Mouse (Mus musculus) layer of hippocampus, postnatal 14 days (tissue): Measurements from ENCODE around the gene Zpr1. TPM values are rescaled to one million over a fixed set of nuclear protein-coding genes. Genes with fewer than 3 reads are reported as not detected.
"Not testable (repeated sequence)": the region's sequence is repeated elsewhere in the genome, so short reads cannot be mapped to it uniquely, and the experiment has no call there.

Source experiments
- DNase-seq, 2 experiments: peaks; one replicate each; pipeline ENCODE4 v3.0.0; 2021 to 2022; ENCODE audit warnings: low spot score in 2 of 2, mixed read lengths in 1 of 2
- total RNA-seq, 2 experiments: library from RNA; stranded (reverse); gene quantifications; 2 replicates each; pipeline ENCODE4 v1.2.3; 2021

Gene Zpr1
- total RNA-seq, 2 experiments from 2014 or later, result 33.3 to 36.2 TPM

- no peak for DNase-seq
These were observed 15.3 kb upstream of the Zpr1 start for GRCm38 (mm10) chr9:46257546-46257945.

GRCm38 (mm10) chr9:46259111-46259510 lies 13.8 kb upstream of the Zpr1 start:
- DNase-seq, result no peak

- DNase-seq, result no peak
These were observed 11.7 kb upstream of the Zpr1 start for GRCm38 (mm10) chr9:46261131-46261530.

- DNase-seq, result no peak
These were observed 4.5 kb upstream of the Zpr1 start, which contains the start of gene Apoa5 for GRCm38 (mm10) chr9:46268343-46268873. TSS of gene Apoa5 (plus strand) at chr9:46268633.

- DNase-seq, result no peak
These were observed 3.7 kb upstream of the Zpr1 start for GRCm38 (mm10) chr9:46269125-46269524.

- no peak for DNase-seq
These were observed 2.1 kb upstream of the Zpr1 start for GRCm38 (mm10) chr9:46270782-46271181.

GRCm38 (mm10) chr9:46272070-46272469 lies 794 bp upstream of the Zpr1 start:
- no peak for DNase-seq

GRCm38 (mm10) chr9:46274494-46274893 lies 1.6 kb downstream of the Zpr1 start:
- DNase-seq, result no peak

GRCm38 (mm10) chr9:46282631-46283436 lies 10.0 kb downstream of the Zpr1 start, which contains the start of gene Bud13:
TSS of gene Bud13 (plus strand) at chr9:46283008.
- peak; percentile 90 to 94 for DNase-seq

GRCm38 (mm10) chr9:46298381-46298780 lies 25.5 kb downstream of the Zpr1 start:
- no peak for DNase-seq

GRCm38 (mm10) chr9:46302142-46302541 lies 29.3 kb downstream of the Zpr1 start:
- DNase-seq, result peak; percentile 51 to 67

GRCm38 (mm10) chr9:46309121-46309520 lies 36.3 kb downstream of the Zpr1 start:
- no peak for DNase-seq

GRCm38 (mm10) chr9:46314507-46314906 lies 41.6 kb downstream of the Zpr1 start:
- DNase-seq, result peak; percentile 68 to 69

GRCm38 (mm10) chr9:46314921-46315320 lies 42.1 kb downstream of the Zpr1 start:
- no peak for DNase-seq

GRCm38 (mm10) chr9:46315807-46316365 lies 43.0 kb downstream of the Zpr1 start:
- peak; percentile 40 to 76 for DNase-seq

GRCm38 (mm10) chr9:46316388-46316787 lies 43.5 kb downstream of the Zpr1 start:
- DNase-seq, result peak; percentile 38 to 68

GRCm38 (mm10) chr9:46316909-46317308 lies 44.0 kb downstream of the Zpr1 start:
- DNase-seq, result peak in 1 of 2 experiments; percentile 54

- DNase-seq, result no peak
These were observed 45.1 kb downstream of the Zpr1 start for GRCm38 (mm10) chr9:46317957-46318356.

GRCm38 (mm10) chr9:46319886-46320285 lies 47.0 kb downstream of the Zpr1 start, which contains the start of gene 4931429L15Rik:
TSS of gene 4931429L15Rik (minus strand) at chr9:46319986.
- DNase-seq, result not testable (repeated sequence)

GRCm38 (mm10) chr9:46320461-46320860 lies 47.6 kb downstream of the Zpr1 start:
- no peak for DNase-seq

- DNase-seq, result no peak
These were observed 54.0 kb downstream of the Zpr1 start for GRCm38 (mm10) chr9:46326694-46327405.
